7 mouse cellular contexts compared by ENCODE assay signal in the genomic region with DNA sequence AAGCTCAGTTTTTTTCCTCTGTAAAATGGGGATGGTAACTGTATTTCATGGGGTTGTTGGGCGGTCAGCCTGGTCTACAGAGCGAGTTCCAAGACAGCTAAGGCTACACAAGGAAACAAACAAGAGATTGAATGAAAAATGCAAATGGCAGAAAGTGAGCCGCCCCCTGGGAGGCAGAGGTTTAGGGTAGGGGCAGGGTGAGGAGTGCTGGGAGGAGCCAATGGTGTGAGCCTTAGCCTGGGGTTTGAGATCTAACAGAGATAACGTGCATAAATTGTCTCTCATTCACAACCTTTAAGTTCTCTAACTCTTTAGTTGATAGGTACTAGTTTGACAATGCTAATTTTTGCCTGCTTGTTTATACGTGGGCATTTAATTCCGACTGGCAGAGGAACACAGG. TPM values are rescaled to one million over a fixed set of nuclear protein-coding genes. Genes with fewer than 3 reads are reported as not detected.
DNase-seq lines count a peak whose midpoint lies in the region; ATAC-seq and TF ChIP-seq lines count a peak whose summit lies in the region.

No protein-coding gene starts in this region.

- H3K9me3 ChIP-seq in forebrain, embryonic 10.5 days = no peaks in the 10 kb centered on the region
- H3K9me3 ChIP-seq in limb, embryonic 14.5 days (ENCODE audit: control insufficient read depth, low read length) = no peaks in the 10 kb centered on the region

- TF ChIP-seq POLR2A in limb, embryonic 14.5 days (IDR thresholded peaks at IDR 0.05; ENCODE audit: borderline replicate concordance, extremely low read depth, insufficient read depth, insufficient read length) = no peak
- no peak for TF ChIP-seq POLR2A in small intestine, adult 2 months (IDR thresholded peaks at IDR 0.05; ENCODE audit: low read depth, low read length)

- no peak for TF ChIP-seq CTCF in small intestine, adult 2 months (IDR thresholded peaks at IDR 0.05; ENCODE audit: extremely low read depth, insufficient read length, insufficient replicate concordance, low read depth, low read length)

- DNase-seq in right cerebral cortex, adult 18-20 months = peak; percentile 3
- no peak for DNase-seq in right cerebral cortex, adult 2 months (ENCODE audit: low spot score in 2 of 2)
- peak; percentile 22 for DNase-seq in forebrain, embryonic 10.5 days (ENCODE audit: extremely low spot score, low spot score)
- no peak for DNase-seq in limb, embryonic 14.5 days (ENCODE audit: low spot score)
- no peak for DNase-seq in cerebellum, postnatal 25 days
- no peak for DNase-seq in kidney, adult 8-10 months

- H3K4me3 ChIP-seq in forebrain, embryonic 10.5 days = peak overlapping the region; percentile 68
- peak overlapping the region; percentile 56 for H3K4me3 ChIP-seq in limb, embryonic 14.5 days (replicated peaks; ENCODE audit: low read length)
- peak overlapping the region; percentile 87 for H3K4me3 ChIP-seq in small intestine, adult 2 months (ENCODE audit: low read depth, low read length)

- H3K27ac ChIP-seq in forebrain, embryonic 10.5 days = peak overlapping the region; percentile 58; the same call in 1 of the 2 replicates
- no peak overlapping the region for H3K27ac ChIP-seq in limb, embryonic 14.5 days (replicated peaks; ENCODE audit: low read depth, low read length)
- no peak overlapping the region for H3K27ac ChIP-seq in small intestine, adult 2 months (ENCODE audit: insufficient read depth, low read depth, low read length)

- peak overlapping the region; percentile 49 for H3K4me2 ChIP-seq in limb, embryonic 14.5 days (replicated peaks; ENCODE audit: low read depth, low read length, severe bottlenecking)

- H3K27me3 ChIP-seq in forebrain, embryonic 10.5 days (ENCODE audit: poor library complexity, severe bottlenecking) = no peaks in the 10 kb centered on the region
- no peaks in the 10 kb centered on the region for H3K27me3 ChIP-seq in limb, embryonic 14.5 days (ENCODE audit: control insufficient read depth, insufficient read depth, low read length)
- H3K27me3 ChIP-seq in small intestine, adult 2 months (ENCODE audit: control insufficient read depth, insufficient read depth, low read length) = no peaks in the 10 kb centered on the region

- H3K9ac ChIP-seq in limb, embryonic 14.5 days (ENCODE audit: low read depth, low read length, severe bottlenecking) = 0 out of 2 replicates have a peak overlapping the region, but pooled peaks have one; percentile 16

- H3K4me1 ChIP-seq in forebrain, embryonic 10.5 days = peaks cover 10% of the 10 kb centered on the region
- 0 out of 2 replicates have a peak, but pooled peaks cover 2% of the 10 kb centered on the region for H3K4me1 ChIP-seq in limb, embryonic 14.5 days (ENCODE audit: control insufficient read depth, insufficient read depth, low read length)
- no peaks in the 10 kb centered on the region for H3K4me1 ChIP-seq in small intestine, adult 2 months (ENCODE audit: control insufficient read depth, insufficient read depth, insufficient read length, low read length)

- peak; percentile 71; the same call in 1 of the 2 replicates for ATAC-seq in limb, embryonic 14.5 days (ENCODE audit: low FRiP score, low read depth)

- WGBS in forebrain, embryonic 10.5 days = 22% methylated on average over 6 of the region's 6 CpGs
- 13% methylated on average over 6 of the region's 6 CpGs for WGBS in limb, embryonic 14.5 days
- 21% methylated on average over 6 of the region's 6 CpGs for WGBS in small intestine, adult 2 months

- H3K36me3 ChIP-seq in forebrain, embryonic 10.5 days (replicated peaks) = peaks cover 18% of the 10 kb centered on the region
- no peaks in the 10 kb centered on the region; the same call in 1 of the 2 replicates for H3K36me3 ChIP-seq in limb, embryonic 14.5 days (ENCODE audit: control insufficient read depth, insufficient read depth, low read length)
- peaks cover 5% of the 10 kb centered on the region; the same call in 1 of the 2 replicates for H3K36me3 ChIP-seq in small intestine, adult 2 months (ENCODE audit: control insufficient read depth, insufficient read depth, low read length)

RNA-seq across cellular contexts. Expression of a gene that starts 0.3 kb away (rescaled TPM):
- 31.2 and 32.3 TPM in 2 replicates for polyA plus RNA-seq in forebrain, embryonic 10.5 days (2016; fragmentation: Nextera tagmentation; extraction: Ambion mirVana)
- 9.2 and 13.6 TPM in 2 replicates for polyA plus RNA-seq in limb, embryonic 14.5 days (2012; rRNA removed)
- 22.0 and 25.7 TPM in 2 replicates for polyA plus RNA-seq in limb, embryonic 14.5 days (2014; fragmentation: Nextera tagmentation; extraction: Ambion mirVana)
- 0.10 and 0.24 TPM in 2 replicates for polyA plus RNA-seq in small intestine, adult 2 months (2012; rRNA removed)

RNA-seq across cellular contexts. Expression of a gene that starts 20.2 kb away (rescaled TPM):
- not detected in 2 replicates for polyA plus RNA-seq in forebrain, embryonic 10.5 days (2016; fragmentation: Nextera tagmentation; extraction: Ambion mirVana)
- polyA plus RNA-seq in limb, embryonic 14.5 days (2012; rRNA removed) = not detected in 2 replicates
- not detected in 2 replicates for polyA plus RNA-seq in limb, embryonic 14.5 days (2014; fragmentation: Nextera tagmentation; extraction: Ambion mirVana)
- polyA plus RNA-seq in small intestine, adult 2 months (2012; rRNA removed) = 0.04 and 0.55 TPM in 2 replicates

Comparison
In these comparisons a context has a peak if more than half of its experiments do, and no peak if none do; other contexts are left out.
1. DNase-seq: peak in right cerebral cortex, adult 18-20 months (single experiment) and forebrain, embryonic 10.5 days (single experiment); none in right cerebral cortex, adult 2 months (0 of 2), limb, embryonic 14.5 days (single experiment), cerebellum, postnatal 25 days (0 of 2) and kidney, adult 8-10 months (0 of 2).
2. Peak in every context shown above with its lines, with median percentiles within 50 percentile points of each other: H3K4me3 ChIP-seq.